Mouse (Mus musculus) brain, embryonic 14.5 days (tissue): ENCODE results near the gene Mthfd1. TPM values are rescaled to one million over a fixed set of nuclear protein-coding genes. Genes with fewer than 3 reads are reported as not detected.

Experiments
- DNase-seq: peaks from one replicate; pipeline ENCODE4 v3.0.0-alpha.2; 2011; ENCODE audit warnings: low read depth
- CTCF ChIP-seq: fragments of 200-500 bp; IDR thresholded peaks from 2 replicates; pipeline ENCODE4 v1.5.1; 2012; ENCODE audit warnings: inconsistent platforms, mild to moderate bottlenecking, moderate library complexity, borderline replicate concordance; ENCODE audit not compliant: insufficient read depth, insufficient read length; ENCODE audit errors: extremely low read depth
- POLR2A ChIP-seq: fragments of 200-500 bp; IDR thresholded peaks from 2 replicates; pipeline ENCODE4 v1.6.1; 2012; ENCODE audit warnings: mild to moderate bottlenecking, inconsistent platforms, borderline replicate concordance; ENCODE audit not compliant: poor library complexity, insufficient read depth, insufficient read length, severe bottlenecking; ENCODE audit errors: extremely low read depth
- polyA plus RNA-seq: library from polyadenylated mRNA; depleted of rRNA; stranded (reverse); fragments of >200 nt; gene quantifications from 2 replicates; pipeline ENCODE4 v1.2.3, GENCODE M21; 2012

The Mthfd1 gene
- polyA plus RNA-seq, 1 experiment = 27.9 TPM

- TF ChIP-seq CTCF (no peak), POLR2A (no peak)
Observed at GRCm38 (mm10) chr12:76310007-76310406, 54.9 kb downstream of the Mthfd1 start.

GRCm38 (mm10) chr12:76310633-76311032 lies 55.5 kb downstream of the Mthfd1 start:
- TF ChIP-seq CTCF (no peak), POLR2A (no peak)
- DNase-seq = no peak

More at GRCm38 (mm10) chr12:76310007-76310406, 54.9 kb downstream of the Mthfd1 start:
- DNase-seq = no peak

- no peak for DNase-seq
- no peak for TF ChIP-seq CTCF
- TF ChIP-seq POLR2A = no peak
Observed at GRCm38 (mm10) chr12:76311227-76311626, 56.1 kb downstream of the Mthfd1 start.

GRCm38 (mm10) chr12:76311951-76312350 lies 56.9 kb downstream of the Mthfd1 start:
- no peak for DNase-seq
- TF ChIP-seq POLR2A (no peak), CTCF (no peak)

- no peak for TF ChIP-seq CTCF
- TF ChIP-seq POLR2A = no peak
- DNase-seq = no peak
Observed at GRCm38 (mm10) chr12:76318282-76319212, 63.4 kb downstream of the Mthfd1 start.

GRCm38 (mm10) chr12:76324679-76325431 lies 69.8 kb downstream of the Mthfd1 start, which contains the start of gene Akap5:
Gene Akap5 (plus strand): TSS chr12:76324891.
- DNase-seq = peak; percentile 91
- no peak for TF ChIP-seq CTCF
- peak; percentile 94 for TF ChIP-seq POLR2A

GRCm38 (mm10) chr12:76326437-76327220 lies 71.5 kb downstream of the Mthfd1 start:
- no peak for DNase-seq

GRCm38 (mm10) chr12:76328567-76329354 lies 73.7 kb downstream of the Mthfd1 start:
- no peak for DNase-seq
- no peak for TF ChIP-seq CTCF

More at GRCm38 (mm10) chr12:76326437-76327220, 71.5 kb downstream of the Mthfd1 start:
- TF ChIP-seq CTCF (no peak), POLR2A (no peak)

GRCm38 (mm10) chr12:76333688-76334087 lies 78.6 kb downstream of the Mthfd1 start:
- TF ChIP-seq POLR2A (no peak), CTCF (no peak)
- no peak for DNase-seq

GRCm38 (mm10) chr12:76335641-76336040 lies 80.5 kb downstream of the Mthfd1 start:
- TF ChIP-seq CTCF = no peak
- no peak for TF ChIP-seq POLR2A
- no peak for DNase-seq
